Mouse (Mus musculus) left cerebral cortex, adult 11 months (tissue): Measurements from ENCODE around the gene Syf2.
A peak's percentile ranks its signal among the peaks of the same experiment; 100 is the strongest.

Experiments
- DNase-seq: peaks from one replicate; pipeline ENCODE4 v3.0.0; 2022; ENCODE audit warnings: low spot score

The Syf2 gene

GRCm38 (mm10) chr4:134923258-134924018 is 7.3 kb upstream of the Syf2 start, which contains the start of gene Rsrp1:
Rsrp1 (plus strand) TSS chr4:134923592.
- DNase-seq, result peak; percentile 96

GRCm38 (mm10) chr4:134924019-134924741 is 6.5 kb upstream of the Syf2 start:
- DNase-seq, result no peak

GRCm38 (mm10) chr4:134925206-134925605 is 5.5 kb upstream of the Syf2 start:
- no peak for DNase-seq

- DNase-seq, result no peak
These were observed 2.8 kb upstream of the Syf2 start for GRCm38 (mm10) chr4:134927815-134928463.

- no peak for DNase-seq
These were observed 2.2 kb upstream of the Syf2 start for GRCm38 (mm10) chr4:134928464-134928836.

- DNase-seq, result no peak
These were observed 1.2 kb upstream of the Syf2 start for GRCm38 (mm10) chr4:134929536-134929935.

GRCm38 (mm10) chr4:134930190-134930589 is 508 bp upstream of the Syf2 start:
- no peak for DNase-seq

- no peak for DNase-seq
These were observed 6.8 kb downstream of the Syf2 start for GRCm38 (mm10) chr4:134937240-134938176.

- DNase-seq, result no peak
These were observed 9.2 kb downstream of the Syf2 start for GRCm38 (mm10) chr4:134939900-134940299.

GRCm38 (mm10) chr4:134943758-134944538 is 13.2 kb downstream of the Syf2 start:
- no peak for DNase-seq

GRCm38 (mm10) chr4:134946024-134946744 is 15.5 kb downstream of the Syf2 start:
- no peak for DNase-seq

GRCm38 (mm10) chr4:134950518-134951091 is 19.9 kb downstream of the Syf2 start:
- no peak for DNase-seq

- no peak for DNase-seq
These were observed 23.8 kb downstream of the Syf2 start for GRCm38 (mm10) chr4:134954461-134954860.

- DNase-seq, result no peak
These were observed 24.5 kb downstream of the Syf2 start for GRCm38 (mm10) chr4:134955196-134955595.

- DNase-seq, result no peak
These were observed 25.1 kb downstream of the Syf2 start for GRCm38 (mm10) chr4:134955845-134956244.

GRCm38 (mm10) chr4:134956328-134956727 is 25.6 kb downstream of the Syf2 start:
- no peak for DNase-seq

GRCm38 (mm10) chr4:134963021-134963776 is 32.5 kb downstream of the Syf2 start:
- no peak for DNase-seq

GRCm38 (mm10) chr4:134967887-134968604 is 37.3 kb downstream of the Syf2 start:
- DNase-seq, result no peak

- no peak for DNase-seq
These were observed 37.9 kb downstream of the Syf2 start for GRCm38 (mm10) chr4:134968605-134968976.
